Mouse (Mus musculus) embryonic facial prominence, embryonic 12.5 days (tissue): ENCODE results near the gene Stxbp4. TPM values are rescaled to one million over a fixed set of nuclear protein-coding genes. Genes with fewer than 3 reads are reported as not detected.

Experiments
- ATAC-seq: fragments of 200-750 bp; cut with Nextera tagmentation; 2 replicates; pipeline ENCODE4 v1.8.0; 2017; ENCODE audit not compliant: insufficient number of reproducible peaks, insufficient read depth, low FRiP score, low TSS enrichment
- H3K27ac ChIP-seq: fragments of 300-500 bp; sonication (generic); 2 replicates; pipeline ENCODE4 v1.5.1; 2016; ENCODE audit warnings: mild to moderate bottlenecking
- H3K27me3 ChIP-seq: fragments of 300-500 bp; sonication (generic); 2 replicates; pipeline ENCODE4 v1.6.1; 2016; ENCODE audit warnings: mild to moderate bottlenecking, moderate library complexity
- H3K36me3 ChIP-seq: fragments of 300-500 bp; sonication (generic); 2 replicates; pipeline ENCODE4 v1.6.1; 2016; ENCODE audit warnings: mild to moderate bottlenecking
- H3K4me1 ChIP-seq: fragments of 300-500 bp; sonication (generic); 2 replicates; pipeline ENCODE4 v1.6.1; 2016
- H3K4me2 ChIP-seq: fragments of 300-500 bp; sonication (generic); replicated peaks from 2 replicates; pipeline ENCODE4 v1.6.1; 2016; ENCODE audit warnings: mild to moderate bottlenecking, moderate library complexity
- H3K4me3 ChIP-seq: fragments of 300-500 bp; sonication (generic); 2 replicates; pipeline ENCODE4 v1.5.1; 2016; ENCODE audit warnings: mild to moderate bottlenecking
- H3K9ac ChIP-seq: fragments of 300-500 bp; sonication (generic); 2 replicates; pipeline ENCODE4 v1.6.1; 2016; ENCODE audit warnings: mild to moderate bottlenecking, moderate library complexity
- H3K9me3 ChIP-seq: fragments of 300-500 bp; sonication (generic); 2 replicates; pipeline ENCODE4 v1.6.1; 2016; ENCODE audit warnings: mild to moderate bottlenecking, moderate library complexity
- WGBS: fragments of 180-500 bp; shearing (Covaris S2); methylation state at CpG from one replicate; pipeline ENCODE4 v1.1.7; 2016; 5-methylcytosine and 5-hydroxymethylcytosine counted together
- polyA plus RNA-seq: library from polyadenylated mRNA; unstranded; fragments of >200 nt; fragmentation: Nextera tagmentation; extraction: Ambion mirVana; gene quantifications from 2 replicates; pipeline ENCODE4 v1.2.1, GENCODE M21; 2016

The Stxbp4 gene
- polyA plus RNA-seq, result 39.7 and 41.0 TPM in 2 replicates

- Histone ChIP-seq H3K9me3 (no peaks in the 10 kb centered on the region), H3K27me3 (no peaks in the 10 kb centered on the region), H3K4me1 (peaks cover 18% of the 10 kb centered on the region), H3K36me3 (peaks cover 16% of the 10 kb centered on the region), H3K27ac (peak within 1 kb of the TSS; percentile 95), H3K4me3 (peak within 1 kb of the TSS; percentile 95), H3K4me2 (peak within 1 kb of the TSS; percentile 62), H3K9ac (peak within 1 kb of the TSS; percentile 94)
- WGBS, result under 1% methylated on average over 48 of the region's 48 CpGs
- ATAC-seq, result peak; percentile 92
Observed at GRCm38 (mm10) chr11:90637440-90638311, at the start of gene Stxbp4, which contains the start of gene Cox11. TSS of gene Stxbp4 (minus strand) at chr11:90638084. TSS of gene Cox11 (plus strand) at chr11:90638173.

DNA sequence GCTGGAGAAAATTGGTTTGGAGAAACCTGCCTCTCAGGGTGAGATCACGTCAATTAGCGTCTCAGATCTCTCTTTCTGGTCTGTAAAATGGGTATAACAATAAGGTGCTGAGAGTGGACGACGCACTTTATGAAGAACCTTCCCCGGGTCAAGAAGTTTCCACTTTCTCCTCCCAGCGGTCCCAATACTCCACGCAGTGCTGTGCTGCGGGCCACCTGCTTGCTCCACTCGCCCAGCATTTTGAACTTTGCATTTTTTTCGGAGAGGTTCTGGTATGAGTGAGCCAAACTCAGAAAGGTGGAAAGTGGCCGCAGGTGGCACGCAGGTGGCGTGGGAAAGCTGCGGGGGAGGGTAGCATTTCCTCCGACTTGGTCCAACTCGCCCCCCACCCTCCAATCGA lies 49.2 kb upstream of the Stxbp4 start:
- H3K9ac ChIP-seq, result peak overlapping the region; percentile 48
- no peaks in the 10 kb centered on the region for H3K9me3 ChIP-seq
- peaks cover 9% of the 10 kb centered on the region; the same call in 1 of the 2 replicates for H3K4me1 ChIP-seq
- peak; percentile 37; the same call in 1 of the 2 replicates for ATAC-seq
- under 1% methylated on average over 17 of the region's 17 CpGs for WGBS
- no peaks in the 10 kb centered on the region for H3K36me3 ChIP-seq
- no peak overlapping the region for H3K27ac ChIP-seq
- H3K4me2 ChIP-seq, result peak overlapping the region; percentile 89
- no peaks in the 10 kb centered on the region for H3K27me3 ChIP-seq
- H3K4me3 ChIP-seq, result peak overlapping the region; percentile 62

DNA sequence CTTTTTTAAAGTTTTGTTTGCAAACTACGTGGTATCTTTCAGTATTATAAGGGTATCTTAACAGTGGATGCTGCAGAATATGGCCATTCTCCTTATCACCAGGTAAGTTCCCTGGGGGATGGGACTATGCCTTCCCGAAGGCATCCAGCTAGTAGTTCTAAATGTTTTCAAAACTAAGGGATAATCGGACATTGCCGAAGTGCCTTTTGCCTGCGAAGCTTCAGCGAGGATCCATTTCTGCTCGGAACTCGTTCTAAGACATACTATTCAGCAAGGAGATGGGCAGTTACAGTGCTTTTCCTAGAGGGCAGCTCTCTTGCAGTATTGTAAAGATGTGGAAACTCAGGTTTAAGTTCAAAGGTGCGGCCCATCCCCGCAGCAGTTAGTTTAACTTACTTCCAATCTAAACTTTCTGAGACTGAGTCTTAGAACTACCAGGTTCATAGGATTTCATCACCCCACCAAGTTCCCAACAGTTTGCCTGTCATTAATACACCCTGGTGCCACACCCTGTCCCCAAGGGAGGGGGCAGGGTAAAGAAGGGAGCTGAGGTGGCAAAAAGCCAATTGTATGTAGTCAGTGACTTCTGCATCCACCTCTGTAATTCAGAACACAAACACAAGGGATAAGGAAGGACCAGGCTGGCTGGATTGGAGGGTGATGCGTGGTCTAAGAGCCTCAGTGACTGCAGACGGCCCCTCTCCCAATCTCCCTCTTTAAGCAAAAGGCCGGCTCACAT lies 48.6 kb upstream of the Stxbp4 start:
- Histone ChIP-seq H3K9ac (peak overlapping the region; percentile 48; the same call in 1 of the 2 replicates), H3K27me3 (no peaks in the 10 kb centered on the region), H3K9me3 (no peaks in the 10 kb centered on the region), H3K4me2 (peak overlapping the region; percentile 89), H3K4me1 (peaks cover 9% of the 10 kb centered on the region; the same call in 1 of the 2 replicates), H3K4me3 (peak overlapping the region; percentile 62), H3K36me3 (no peaks in the 10 kb centered on the region), H3K27ac (no peak overlapping the region)
- no peak for ATAC-seq
- 71% methylated on average over 13 of the region's 13 CpGs for WGBS

DNA sequence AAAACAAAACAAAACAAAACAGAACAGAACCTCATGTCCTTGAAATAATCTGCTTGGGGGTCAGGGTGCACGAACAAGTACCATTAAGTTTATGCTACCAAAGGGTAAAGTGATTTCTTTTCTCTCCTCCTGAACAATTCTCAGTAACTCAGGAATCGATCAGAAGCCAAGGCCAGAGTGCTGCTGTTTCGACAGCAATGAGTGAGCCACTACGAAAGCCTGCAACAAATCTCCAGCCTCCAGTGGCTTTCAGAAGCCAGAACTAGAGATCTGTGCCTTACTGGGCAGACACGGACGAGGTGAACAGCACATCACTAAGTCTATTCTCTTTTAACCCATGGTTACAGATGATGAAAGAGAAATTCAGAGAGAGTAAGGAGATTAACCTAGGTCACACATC lies 47.3 kb upstream of the Stxbp4 start:
- H3K4me3 ChIP-seq, result no peak overlapping the region
- no peaks in the 10 kb centered on the region for H3K36me3 ChIP-seq
- no peak overlapping the region for H3K9ac ChIP-seq
- H3K27ac ChIP-seq, result no peak overlapping the region
- WGBS, result 73% methylated on average over 6 of the region's 6 CpGs
- no peak for ATAC-seq
- no peaks in the 10 kb centered on the region for H3K27me3 ChIP-seq
- H3K4me1 ChIP-seq, result peaks cover 9% of the 10 kb centered on the region; the same call in 1 of the 2 replicates
- no peaks in the 10 kb centered on the region for H3K9me3 ChIP-seq
- H3K4me2 ChIP-seq, result no peak overlapping the region

- Histone ChIP-seq H3K4me1 (peaks cover 9% of the 10 kb centered on the region; the same call in 1 of the 2 replicates), H3K27me3 (no peaks in the 10 kb centered on the region), H3K36me3 (no peaks in the 10 kb centered on the region), H3K9me3 (no peaks in the 10 kb centered on the region), H3K4me2 (no peak overlapping the region), H3K9ac (no peak overlapping the region), H3K4me3 (no peak overlapping the region), H3K27ac (0 out of 2 replicates have a peak overlapping the region, but pooled peaks have one; percentile 6)
- no peak for ATAC-seq
- 42% methylated on average over 6 of the region's 6 CpGs for WGBS
Observed at GRCm38 (mm10) chr11:90684765-90685164, 46.9 kb upstream of the Stxbp4 start.

GRCm38 (mm10) chr11:90681171-90681570 lies 43.3 kb upstream of the Stxbp4 start:
- no peaks in the 10 kb centered on the region for H3K27me3 ChIP-seq
- no peak overlapping the region for H3K27ac ChIP-seq
- no peaks in the 10 kb centered on the region for H3K4me1 ChIP-seq
- H3K9me3 ChIP-seq, result no peaks in the 10 kb centered on the region
- H3K9ac ChIP-seq, result no peak overlapping the region
- H3K4me2 ChIP-seq, result no peak overlapping the region
- no peaks in the 10 kb centered on the region for H3K36me3 ChIP-seq
- H3K4me3 ChIP-seq, result no peak overlapping the region
- ATAC-seq, result no peak

GRCm38 (mm10) chr11:90678582-90678981 lies 40.7 kb upstream of the Stxbp4 start:
- H3K9ac ChIP-seq, result no peak overlapping the region
- no peaks in the 10 kb centered on the region for H3K4me1 ChIP-seq
- H3K36me3 ChIP-seq, result no peaks in the 10 kb centered on the region
- no peaks in the 10 kb centered on the region for H3K27me3 ChIP-seq
- H3K4me2 ChIP-seq, result no peak overlapping the region
- 85% methylated on average over 5 of the region's 5 CpGs for WGBS
- no peak for ATAC-seq
- H3K27ac ChIP-seq, result no peak overlapping the region
- no peak overlapping the region for H3K4me3 ChIP-seq
- H3K9me3 ChIP-seq, result no peaks in the 10 kb centered on the region

DNA sequence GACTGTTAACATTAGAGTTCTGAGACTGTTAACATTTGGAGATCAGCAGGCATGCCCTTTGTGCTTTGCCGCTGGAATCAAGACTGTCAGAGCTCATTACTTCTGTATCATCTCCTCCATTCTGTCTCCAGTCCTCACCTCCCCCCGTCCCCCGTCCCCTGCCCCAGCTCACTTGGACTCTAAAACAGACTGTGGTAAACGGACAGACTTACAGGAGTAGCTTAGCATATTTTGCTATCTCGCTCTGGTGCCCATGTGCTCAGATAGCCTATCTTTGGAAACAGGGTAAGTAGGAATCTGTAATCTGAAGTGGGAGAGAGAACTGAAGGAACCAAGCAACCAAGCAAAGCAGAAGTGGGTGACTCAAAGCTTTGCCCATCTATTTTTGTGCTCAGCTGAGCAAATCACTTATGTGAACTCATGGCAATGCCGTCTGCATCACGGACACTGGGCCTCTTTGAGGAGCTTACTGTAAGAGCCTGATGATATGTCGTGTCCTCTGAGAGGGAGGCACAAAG lies 39.9 kb upstream of the Stxbp4 start:
- Histone ChIP-seq H3K9me3 (no peaks in the 10 kb centered on the region), H3K27me3 (no peaks in the 10 kb centered on the region), H3K27ac (no peak overlapping the region), H3K36me3 (no peaks in the 10 kb centered on the region), H3K4me3 (no peak overlapping the region), H3K4me1 (no peaks in the 10 kb centered on the region), H3K9ac (no peak overlapping the region), H3K4me2 (no peak overlapping the region)
- 85% methylated on average over 8 of the region's 8 CpGs for WGBS
- no peak for ATAC-seq

DNA sequence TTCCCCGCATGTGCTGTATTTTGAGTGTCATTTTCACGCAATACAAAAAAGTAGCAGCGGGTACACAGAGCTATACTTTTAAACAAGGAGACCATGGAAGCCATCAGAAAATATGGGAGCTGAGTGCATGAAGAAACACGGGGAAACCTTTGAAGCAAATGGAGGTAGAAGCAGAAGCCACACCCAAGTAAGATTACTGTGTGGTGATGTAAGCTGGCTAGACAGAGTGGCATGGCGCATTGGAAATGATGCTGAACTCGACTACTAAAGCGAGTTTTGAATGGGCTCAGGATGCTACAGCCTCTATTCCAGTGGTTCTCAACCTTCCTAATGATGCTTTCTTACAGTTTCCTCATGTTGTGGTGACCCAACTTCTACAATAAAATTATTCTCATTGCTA lies 39.1 kb upstream of the Stxbp4 start:
- H3K4me2 ChIP-seq, result no peak overlapping the region
- H3K27me3 ChIP-seq, result no peaks in the 10 kb centered on the region
- H3K4me3 ChIP-seq, result no peak overlapping the region
- H3K27ac ChIP-seq, result no peak overlapping the region
- no peak for ATAC-seq
- WGBS, result 89% methylated on average over 7 of the region's 7 CpGs
- no peaks in the 10 kb centered on the region; the same call in 1 of the 2 replicates for H3K36me3 ChIP-seq
- H3K9ac ChIP-seq, result no peak overlapping the region
- H3K4me1 ChIP-seq, result no peaks in the 10 kb centered on the region
- no peaks in the 10 kb centered on the region for H3K9me3 ChIP-seq

DNA sequence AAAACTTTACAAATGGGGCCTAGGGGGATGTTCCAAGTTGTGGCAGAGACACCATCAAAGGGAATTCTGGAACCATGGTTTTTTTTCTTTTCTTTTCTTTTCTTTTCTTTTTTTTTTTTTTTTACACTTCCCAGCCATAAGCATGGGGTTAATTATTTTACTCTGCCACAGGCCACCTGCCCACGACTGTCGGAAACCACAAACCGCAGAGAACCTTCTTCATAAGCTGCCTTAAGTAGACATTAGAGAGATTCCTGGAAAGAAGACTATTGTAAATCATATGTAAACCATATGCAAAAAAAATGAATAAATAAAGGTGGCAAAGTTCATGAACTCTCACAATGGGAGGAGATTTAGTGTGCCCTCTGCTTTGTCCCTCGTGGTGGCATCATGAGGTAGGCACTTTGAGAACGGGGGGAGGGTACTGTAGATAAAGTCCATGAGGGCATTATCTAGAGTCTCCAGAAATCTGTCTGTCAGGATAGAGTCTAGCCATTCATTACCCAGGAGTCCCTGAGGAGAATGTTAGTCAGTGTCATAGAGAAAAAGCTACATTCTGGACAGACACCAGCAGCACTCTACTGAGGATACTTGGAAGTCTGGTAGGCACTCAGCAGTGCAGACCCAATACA lies 37.7 kb upstream of the Stxbp4 start:
- Histone ChIP-seq H3K27ac (no peak overlapping the region), H3K36me3 (no peaks in the 10 kb centered on the region; the same call in 1 of the 2 replicates), H3K9me3 (no peaks in the 10 kb centered on the region), H3K27me3 (no peaks in the 10 kb centered on the region), H3K4me2 (no peak overlapping the region), H3K4me3 (no peak overlapping the region), H3K4me1 (no peaks in the 10 kb centered on the region), H3K9ac (no peak overlapping the region)
- 81% methylated on average over 5 of the region's 5 CpGs for WGBS
- ATAC-seq, result no peak

DNA sequence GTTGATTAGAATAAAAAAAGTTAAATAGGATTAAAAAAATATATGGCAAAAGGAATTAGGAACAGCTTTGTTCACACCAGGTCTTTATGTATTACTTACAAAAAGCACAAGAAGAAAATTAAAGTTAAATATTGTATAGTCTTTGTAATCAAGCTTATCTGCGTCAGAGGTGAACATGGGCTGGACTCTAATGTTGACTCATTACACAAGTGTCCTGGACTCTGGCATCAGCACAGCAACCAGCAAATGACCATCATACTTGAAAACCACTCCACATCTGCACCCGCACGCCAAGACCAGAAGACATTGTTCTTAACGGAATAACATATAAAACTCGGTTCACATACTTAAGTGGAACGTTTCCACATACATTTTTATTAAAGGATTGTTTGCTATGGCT lies 29.4 kb upstream of the Stxbp4 start:
- no peaks in the 10 kb centered on the region for H3K27me3 ChIP-seq
- H3K27ac ChIP-seq, result no peak overlapping the region
- no peak overlapping the region for H3K4me2 ChIP-seq
- H3K4me3 ChIP-seq, result no peak overlapping the region
- ATAC-seq, result no peak
- peaks cover 24% of the 10 kb centered on the region for H3K4me1 ChIP-seq
- WGBS, result 95% methylated on average over 6 of the region's 6 CpGs
- no peaks in the 10 kb centered on the region for H3K9me3 ChIP-seq
- H3K9ac ChIP-seq, result no peak overlapping the region
- no peaks in the 10 kb centered on the region; the same call in 1 of the 2 replicates for H3K36me3 ChIP-seq
